In the genomic region with DNA sequence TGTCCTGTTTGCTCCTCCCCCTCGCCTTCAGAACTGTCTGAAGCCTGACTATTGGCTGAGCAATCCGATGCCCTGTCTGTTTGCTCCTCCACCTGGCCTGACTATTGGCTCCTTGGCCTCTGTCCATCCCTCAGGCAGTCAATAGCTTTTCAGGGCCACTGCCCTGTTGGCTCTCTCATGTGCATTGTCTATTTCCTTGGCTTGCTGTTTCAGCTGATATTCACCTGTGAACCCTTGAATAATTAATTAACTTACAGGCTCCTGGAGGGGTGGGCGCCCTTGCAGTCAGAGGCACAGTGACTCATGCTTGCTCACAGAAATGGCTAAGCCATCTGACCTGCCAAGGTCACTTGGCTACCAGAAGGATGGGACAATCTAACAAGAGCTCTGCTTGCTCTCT, we compare ENCODE assay signal across 20 mouse cellular contexts. TPM values are rescaled to one million over a fixed set of nuclear protein-coding genes. Genes with fewer than 3 reads are reported as not detected.
DNase-seq lines count a peak whose midpoint lies in the region; ATAC-seq and TF ChIP-seq lines count a peak whose summit lies in the region.
"Had no signal": no experiment of that assay in that cellular context is flagged by ENCODE, and none has a peak within 500 bp of the region (broad histone marks: within the 10 kb centered on the region; RNA-seq: fewer than 3 reads in every experiment).

No protein-coding gene starts in this region.

- H3K27ac ChIP-seq in kidney, adult 2 months (ENCODE audit: insufficient read depth, low read depth, low read length) = no peak overlapping the region
- H3K27ac ChIP-seq in kidney, postnatal 0 days = no peak overlapping the region
- H3K27ac ChIP-seq in gastrocnemius, adult 2 months = no peak overlapping the region
- H3K27ac ChIP-seq: hindbrain, postnatal 0 days; left cerebral cortex, adult 2 months; liver, embryonic 15.5 days; midbrain, embryonic 15.5 days had no signal

- TF ChIP-seq POLR2A in kidney, adult 2 months (IDR thresholded peaks at IDR 0.05; ENCODE audit: low read depth, low read length) = no peak

- peak; percentile 20 for DNase-seq in kidney, adult 2 months
- DNase-seq in kidney, adult 11 months = no peak
- DNase-seq in NIH3T3 (ENCODE audit: low read depth) = peak; percentile 20
- DNase-seq in adrenal gland, postnatal 10 days = peak; percentile 18
- peak; percentile 43 for DNase-seq in kidney, postnatal 0 days (ENCODE audit: low spot score)
- DNase-seq in layer of hippocampus, postnatal 25 days (ENCODE audit: extremely low spot score in 1 of 2, low spot score in 1 of 2) = no peak
- no peak for DNase-seq in thymus, postnatal 14 days
- no peak for DNase-seq in gastrocnemius, adult 2 months
- DNase-seq: cerebellum, adult 8-10 months; heart, adult 18-20 months; heart, postnatal 4 days; lung, postnatal 10 days had no signal

- H3K27me3 ChIP-seq in kidney, adult 2 months (replicated peaks; ENCODE audit: control insufficient read depth, insufficient read depth, low read length) = no peaks in the 10 kb centered on the region
- no peaks in the 10 kb centered on the region for H3K27me3 ChIP-seq in kidney, postnatal 0 days (ENCODE audit: insufficient read depth, low read length)
- H3K27me3 ChIP-seq: liver, embryonic 15.5 days; midbrain, embryonic 15.5 days had no signal

- intact Hi-C loops in gastrocnemius, adult 2 months (cut with DNase I) = no loop called here

- no peak overlapping the region for H3K4me2 ChIP-seq in kidney, postnatal 0 days (ENCODE audit: low read length)
- H3K4me2 ChIP-seq: liver, embryonic 15.5 days; midbrain, embryonic 15.5 days had no signal

- no peaks in the 10 kb centered on the region for H3K36me3 ChIP-seq in kidney, adult 2 months (ENCODE audit: control insufficient read depth, insufficient read depth, low read length)
- H3K36me3 ChIP-seq in kidney, postnatal 0 days (ENCODE audit: insufficient read depth, low read length) = no peaks in the 10 kb centered on the region
- H3K36me3 ChIP-seq: G1E; liver, embryonic 15.5 days had no signal

- H3K9ac ChIP-seq in kidney, postnatal 0 days (ENCODE audit: low read depth, low read length) = no peak overlapping the region
- H3K9ac ChIP-seq: liver, embryonic 15.5 days; midbrain, embryonic 15.5 days had no signal

- no peaks in the 10 kb centered on the region for H3K4me1 ChIP-seq in kidney, adult 2 months (ENCODE audit: control insufficient read depth, insufficient read depth, low read length)
- peaks cover 5% of the 10 kb centered on the region; the same call in 1 of the 2 replicates for H3K4me1 ChIP-seq in kidney, postnatal 0 days (replicated peaks; ENCODE audit: insufficient read depth, low read length)
- H3K4me1 ChIP-seq: midbrain, embryonic 15.5 days had no signal

- TF ChIP-seq CTCF in kidney, adult 2 months (conservative IDR thresholded peaks at IDR 0.05; ENCODE audit: insufficient read depth, insufficient read length, low read depth, low read length) = no peak
- no peak for TF ChIP-seq CTCF in kidney, postnatal 0 days (IDR thresholded peaks at IDR 0.05; ENCODE audit: low read depth)
- TF ChIP-seq CTCF in gastrocnemius, adult 2 months (IDR thresholded peaks at IDR 0.05) = no peak

- peak; percentile 74 for ATAC-seq in kidney, postnatal 0 days (replicated peaks; ENCODE audit: low FRiP score, low read depth)
- ATAC-seq: CD4-positive, CD25-positive, alpha-beta regulatory T cell, adult 4 months; forebrain, embryonic 16.5 days; hindbrain, postnatal 0 days; midbrain, embryonic 15.5 days had no signal

- 59% methylated on average over 3 of the region's 3 CpGs for WGBS in kidney, adult 2 months
- 63% methylated on average over 3 of the region's 3 CpGs for WGBS in kidney, postnatal 0 days

- H3K4me3 ChIP-seq in kidney, adult 2 months (ENCODE audit: insufficient read depth, low read depth, low read length) = no peak overlapping the region
- no peak overlapping the region for H3K4me3 ChIP-seq in kidney, postnatal 0 days (replicated peaks; ENCODE audit: low read depth, low read length)
- no peak overlapping the region for H3K4me3 ChIP-seq in gastrocnemius, adult 2 months
- H3K4me3 ChIP-seq: erythroblast, embryonic 14.5 days; left cerebral cortex, adult 2 months; liver, embryonic 15.5 days; midbrain, embryonic 15.5 days had no signal

- no peaks in the 10 kb centered on the region for H3K9me3 ChIP-seq in kidney, postnatal 0 days (replicated peaks; ENCODE audit: low read length)
- H3K9me3 ChIP-seq: liver, embryonic 15.5 days; midbrain, embryonic 15.5 days had no signal

RNA-seq across cellular contexts. Expression of a gene that starts 52.4 kb away (rescaled TPM):
- polyA plus RNA-seq in kidney, adult 2 months (2012; rRNA removed) = 23.4 and 27.6 TPM in 2 replicates
- total RNA-seq in adrenal gland, postnatal 10 days (2021) = 10 to 100 TPM; 14.4 to 16.8 TPM
- 32.3 and 32.8 TPM in 2 replicates for polyA plus RNA-seq in kidney, postnatal 0 days (2015; fragmentation: Nextera tagmentation; extraction: Ambion mirVana)
- 10 to 100 TPM; 21.0 to 21.4 TPM for total RNA-seq in layer of hippocampus, postnatal 25 days (2021)
- total RNA-seq in gastrocnemius, adult 2 months (2021) = 10 to 100 TPM; 10.5 to 11.2 TPM
- total RNA-seq: G1E had no signal
- polyA plus RNA-seq: G1E had no signal

Comparison
In these comparisons a context has a peak if more than half of its experiments do, and no peak if none do; other contexts are left out.
1. DNase-seq: peak in kidney, adult 2 months (single experiment), NIH3T3 (single experiment), adrenal gland, postnatal 10 days (single experiment) and kidney, postnatal 0 days (single experiment); none in kidney, adult 11 months (single experiment), layer of hippocampus, postnatal 25 days (0 of 2), thymus, postnatal 14 days (single experiment) and gastrocnemius, adult 2 months (single experiment).